Mouse (Mus musculus): ENCODE data around the gene Qprt.

DNA sequence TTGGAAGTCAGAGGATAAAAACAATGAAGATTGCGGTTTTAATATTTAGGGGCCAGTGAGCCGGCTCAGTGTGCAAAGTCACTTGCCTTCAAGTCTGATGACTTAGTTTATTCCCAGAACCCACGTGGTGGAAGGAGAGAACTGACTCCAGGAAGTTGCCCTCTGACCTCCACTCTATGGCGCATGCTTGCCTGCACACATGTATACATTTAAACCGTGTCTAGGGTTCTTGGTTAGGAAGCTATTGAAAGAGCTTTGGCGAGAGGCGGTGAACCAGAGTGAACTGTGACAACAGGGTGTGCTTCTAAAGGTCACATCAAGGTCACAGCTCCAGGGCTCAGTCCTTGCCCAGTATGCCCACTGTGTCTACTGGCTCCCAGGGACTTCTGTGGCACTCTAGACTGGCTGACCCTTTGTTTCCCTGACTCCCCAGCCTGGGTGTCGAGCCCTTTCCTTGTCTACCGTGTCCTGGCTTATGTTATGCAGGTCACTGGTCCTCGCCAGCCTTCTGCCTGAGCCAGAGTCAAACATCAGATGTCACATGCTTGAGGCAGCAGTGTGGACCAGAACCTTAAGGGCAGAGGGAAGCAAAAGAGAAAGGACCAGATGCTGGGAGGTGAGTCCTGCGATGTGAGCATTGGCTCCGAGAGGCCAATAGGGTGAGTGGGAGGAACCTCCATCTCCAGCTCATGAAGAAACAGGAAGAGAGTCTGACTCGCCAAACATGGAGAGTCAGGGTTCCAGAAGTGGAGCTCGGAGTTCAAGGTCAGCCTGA is 3.2 kb downstream of the Qprt start:
- TF ChIP-seq CTCF (IDR thresholded peaks at IDR 0.05; ENCODE audit: borderline replicate concordance, extremely low read depth, insufficient read depth, insufficient read length) (no peak), POLR2A (IDR thresholded peaks at IDR 0.05; ENCODE audit: borderline replicate concordance, extremely low read depth, insufficient read depth, insufficient read length, poor library complexity, severe bottlenecking) (no peak)
